Mouse (Mus musculus): ENCODE data around the gene Pfkp. TPM values are rescaled to one million over a fixed set of nuclear protein-coding genes. Genes with fewer than 3 reads are reported as not detected.
A peak's percentile ranks its signal among the peaks of the same experiment; 100 is the strongest.

Gene Pfkp
- 0.03 and 0.05 TPM in 2 replicates for polyA plus RNA-seq (2012)

- peak within 1 kb of the TSS; percentile 63 for H3K4me3 ChIP-seq (replicated peaks)
- TF ChIP-seq GATA1 (IDR thresholded peaks at IDR 0.05; ENCODE audit: low read length) (no peak), TAL1 (IDR thresholded peaks at IDR 0.05; ENCODE audit: low read length) (no peak)
- peaks cover 24% of the 10 kb centered on the region for H3K4me1 ChIP-seq (ENCODE audit: control insufficient read depth)
- H3K9me3 ChIP-seq (ENCODE audit: control insufficient read depth, low read length) = no peaks in the 10 kb centered on the region
- no peaks in the 10 kb centered on the region for H3K36me3 ChIP-seq (ENCODE audit: control insufficient read depth)
- H3K27me3 ChIP-seq (ENCODE audit: control insufficient read depth) = peaks cover 7% of the 10 kb centered on the region
Measured at GRCm38 (mm10) chr13:6648669-6649233, at the start of gene Pfkp. TSS of gene Pfkp (minus strand) at chr13:6648777.

GRCm38 (mm10) chr13:6690607-6691006, 42.0 kb upstream of the Pfkp start:
- TF ChIP-seq TAL1 (IDR thresholded peaks at IDR 0.05; ENCODE audit: low read length) (no peak), GATA1 (IDR thresholded peaks at IDR 0.05; ENCODE audit: low read length) (no peak)
- H3K27me3 ChIP-seq (ENCODE audit: control insufficient read depth) = no peaks in the 10 kb centered on the region

GRCm38 (mm10) chr13:6689962-6690361, 41.4 kb upstream of the Pfkp start:
- Histone ChIP-seq H3K4me1 (ENCODE audit: control insufficient read depth) (no peaks in the 10 kb centered on the region), H3K4me3 (replicated peaks) (no peak overlapping the region), H3K9me3 (ENCODE audit: control insufficient read depth, low read length) (no peaks in the 10 kb centered on the region), H3K27me3 (ENCODE audit: control insufficient read depth) (no peaks in the 10 kb centered on the region), H3K36me3 (ENCODE audit: control insufficient read depth) (no peaks in the 10 kb centered on the region)
- TF ChIP-seq GATA1 (IDR thresholded peaks at IDR 0.05; ENCODE audit: low read length) (no peak), TAL1 (IDR thresholded peaks at IDR 0.05; ENCODE audit: low read length) (no peak)

More at GRCm38 (mm10) chr13:6690607-6691006, 42.0 kb upstream of the Pfkp start:
- no peaks in the 10 kb centered on the region for H3K36me3 ChIP-seq (ENCODE audit: control insufficient read depth)
- H3K4me3 ChIP-seq (replicated peaks) = no peak overlapping the region
- H3K9me3 ChIP-seq (ENCODE audit: control insufficient read depth, low read length) = no peaks in the 10 kb centered on the region
- no peaks in the 10 kb centered on the region for H3K4me1 ChIP-seq (ENCODE audit: control insufficient read depth)

GRCm38 (mm10) chr13:6688790-6689433, 40.3 kb upstream of the Pfkp start:
- no peak overlapping the region for H3K4me3 ChIP-seq (replicated peaks)
- H3K36me3 ChIP-seq (ENCODE audit: control insufficient read depth) = no peaks in the 10 kb centered on the region

GRCm38 (mm10) chr13:6666887-6667286, 18.3 kb upstream of the Pfkp start:
- Histone ChIP-seq H3K4me3 (replicated peaks) (no peak overlapping the region), H3K36me3 (ENCODE audit: control insufficient read depth) (no peaks in the 10 kb centered on the region), H3K9me3 (ENCODE audit: control insufficient read depth, low read length) (no peaks in the 10 kb centered on the region), H3K4me1 (ENCODE audit: control insufficient read depth) (no peaks in the 10 kb centered on the region), H3K27me3 (ENCODE audit: control insufficient read depth) (no peaks in the 10 kb centered on the region)
- TF ChIP-seq GATA1 (IDR thresholded peaks at IDR 0.05; ENCODE audit: low read length) (no peak), TAL1 (IDR thresholded peaks at IDR 0.05; ENCODE audit: low read length) (no peak)

More at GRCm38 (mm10) chr13:6688790-6689433, 40.3 kb upstream of the Pfkp start:
- Histone ChIP-seq H3K4me1 (ENCODE audit: control insufficient read depth) (no peaks in the 10 kb centered on the region), H3K9me3 (ENCODE audit: control insufficient read depth, low read length) (no peaks in the 10 kb centered on the region), H3K27me3 (ENCODE audit: control insufficient read depth) (no peaks in the 10 kb centered on the region)
- no peak for TF ChIP-seq TAL1 (IDR thresholded peaks at IDR 0.05; ENCODE audit: low read length)
- TF ChIP-seq GATA1 (IDR thresholded peaks at IDR 0.05; ENCODE audit: low read length) = no peak

GRCm38 (mm10) chr13:6665506-6665905, 16.9 kb upstream of the Pfkp start:
- H3K9me3 ChIP-seq (ENCODE audit: control insufficient read depth, low read length) = no peaks in the 10 kb centered on the region
- no peaks in the 10 kb centered on the region for H3K27me3 ChIP-seq (ENCODE audit: control insufficient read depth)
- TF ChIP-seq TAL1 (IDR thresholded peaks at IDR 0.05; ENCODE audit: low read length) (no peak), GATA1 (IDR thresholded peaks at IDR 0.05; ENCODE audit: low read length) (no peak)
- H3K4me3 ChIP-seq (replicated peaks) = no peak overlapping the region
- no peaks in the 10 kb centered on the region for H3K4me1 ChIP-seq (ENCODE audit: control insufficient read depth)
- H3K36me3 ChIP-seq (ENCODE audit: control insufficient read depth) = no peaks in the 10 kb centered on the region

- no peaks in the 10 kb centered on the region for H3K36me3 ChIP-seq (ENCODE audit: control insufficient read depth)
- H3K4me3 ChIP-seq (replicated peaks) = no peak overlapping the region
- H3K27me3 ChIP-seq (ENCODE audit: control insufficient read depth) = no peaks in the 10 kb centered on the region
- H3K9me3 ChIP-seq (ENCODE audit: control insufficient read depth, low read length) = no peaks in the 10 kb centered on the region
- no peaks in the 10 kb centered on the region for H3K4me1 ChIP-seq (ENCODE audit: control insufficient read depth)
- TF ChIP-seq TAL1 (IDR thresholded peaks at IDR 0.05; ENCODE audit: low read length) (no peak), GATA1 (IDR thresholded peaks at IDR 0.05; ENCODE audit: low read length) (no peak)
Measured at GRCm38 (mm10) chr13:6664216-6664615, 15.6 kb upstream of the Pfkp start.

GRCm38 (mm10) chr13:6659314-6659713, 10.7 kb upstream of the Pfkp start:
- Histone ChIP-seq H3K9me3 (ENCODE audit: control insufficient read depth, low read length) (no peaks in the 10 kb centered on the region), H3K27me3 (ENCODE audit: control insufficient read depth) (no peaks in the 10 kb centered on the region), H3K4me3 (replicated peaks) (no peak overlapping the region), H3K4me1 (ENCODE audit: control insufficient read depth) (no peaks in the 10 kb centered on the region), H3K36me3 (ENCODE audit: control insufficient read depth) (no peaks in the 10 kb centered on the region)
- TF ChIP-seq GATA1 (IDR thresholded peaks at IDR 0.05; ENCODE audit: low read length) = no peak
- no peak for TF ChIP-seq TAL1 (IDR thresholded peaks at IDR 0.05; ENCODE audit: low read length)

- Histone ChIP-seq H3K9me3 (ENCODE audit: control insufficient read depth, low read length) (no peaks in the 10 kb centered on the region), H3K36me3 (ENCODE audit: control insufficient read depth) (no peaks in the 10 kb centered on the region), H3K4me1 (ENCODE audit: control insufficient read depth) (no peaks in the 10 kb centered on the region), H3K27me3 (ENCODE audit: control insufficient read depth) (no peaks in the 10 kb centered on the region), H3K4me3 (replicated peaks) (no peak overlapping the region)
- TF ChIP-seq TAL1 (IDR thresholded peaks at IDR 0.05; ENCODE audit: low read length) = no peak
- TF ChIP-seq GATA1 (IDR thresholded peaks at IDR 0.05; ENCODE audit: low read length) = no peak
Measured at GRCm38 (mm10) chr13:6657300-6657699, 8.7 kb upstream of the Pfkp start.

Data from erythroblast, embryonic 14.5 days (primary cell).